Comparison of ENCODE assay signal across 22 mouse cellular contexts in the genomic region with DNA sequence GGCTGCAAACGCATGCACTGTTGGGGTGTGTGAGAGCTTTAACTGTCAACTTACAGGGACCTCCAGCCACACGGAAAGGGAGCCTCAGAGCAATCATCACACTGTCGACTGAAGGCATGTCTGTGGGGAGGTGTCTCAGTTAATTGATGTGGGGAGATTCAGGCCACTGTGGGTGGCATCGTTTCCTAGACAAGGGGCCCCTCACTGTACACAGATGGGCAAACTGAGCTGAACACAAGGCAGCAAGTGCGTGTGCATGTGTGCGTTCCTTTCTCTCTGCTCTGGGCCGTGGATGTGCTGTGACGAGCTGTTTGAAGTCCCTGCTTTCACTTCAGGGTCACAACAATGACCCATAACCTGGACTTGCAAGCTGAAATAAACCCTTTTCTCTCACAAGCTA. TPM values are rescaled to one million over a fixed set of nuclear protein-coding genes. Genes with fewer than 3 reads are reported as not detected.
DNase-seq lines count a peak whose midpoint lies in the region; ATAC-seq lines count a peak whose summit lies in the region.
"Had no signal": no experiment of that assay in that cellular context is flagged by ENCODE, and none has a peak within 500 bp of the region (broad histone marks: within the 10 kb centered on the region; RNA-seq: fewer than 3 reads in every experiment).

No protein-coding gene starts in this region.

- no peak for DNase-seq in hindbrain, embryonic 10.5 days (ENCODE audit: low spot score)
- DNase-seq in hindbrain, embryonic 11.5 days (ENCODE audit: low spot score) = no peak
- DNase-seq in thymus, postnatal 0 days (ENCODE audit: low spot score) = peak; percentile 55
- no peak for DNase-seq in thymus, adult 18-20 months
- peak; percentile 19 for DNase-seq in thymus, postnatal 25 days
- no peak for DNase-seq in spleen, postnatal 10 days (ENCODE audit: low spot score in 2 of 2)
- DNase-seq: adrenal gland, postnatal 25 days; cerebellum, adult 8-10 months; cerebellum, postnatal 25 days; heart, adult 2 months; heart, postnatal 14 days; kidney, adult 18-20 months; kidney, postnatal 25 days; lung, embryonic 14.5 days had no signal

- ATAC-seq in hindbrain, embryonic 11.5 days (ENCODE audit: low FRiP score) = no peak
- 0 out of 2 replicates have a peak, but pooled peaks have one; percentile 29 for ATAC-seq in forebrain, embryonic 15.5 days (replicated peaks)
- no peak for ATAC-seq in neural tube, embryonic 15.5 days (ENCODE audit: low FRiP score)
- ATAC-seq: CD4-positive, CD25-positive, alpha-beta regulatory T cell, adult 4 months; midbrain, embryonic 13.5 days had no signal

- no peak overlapping the region for H3K9ac ChIP-seq in hindbrain, embryonic 11.5 days (ENCODE audit: low read depth, low read length)
- no peak overlapping the region for H3K9ac ChIP-seq in forebrain, embryonic 15.5 days (replicated peaks)
- no peak overlapping the region for H3K9ac ChIP-seq in neural tube, embryonic 15.5 days (replicated peaks)
- H3K9ac ChIP-seq: hindbrain, embryonic 15.5 days; kidney, embryonic 15.5 days; limb, embryonic 12.5 days; liver, embryonic 15.5 days; lung, embryonic 14.5 days; midbrain, embryonic 13.5 days had no signal

- no peak overlapping the region for H3K4me2 ChIP-seq in hindbrain, embryonic 11.5 days (replicated peaks; ENCODE audit: low read depth, low read length)
- no peak overlapping the region for H3K4me2 ChIP-seq in forebrain, embryonic 15.5 days (replicated peaks)
- H3K4me2 ChIP-seq in neural tube, embryonic 15.5 days = no peak overlapping the region
- H3K4me2 ChIP-seq: hindbrain, embryonic 15.5 days; kidney, embryonic 15.5 days; limb, embryonic 12.5 days; liver, embryonic 15.5 days; lung, embryonic 14.5 days; midbrain, embryonic 13.5 days had no signal

- no peaks in the 10 kb centered on the region for H3K9me3 ChIP-seq in hindbrain, embryonic 10.5 days
- H3K9me3 ChIP-seq in hindbrain, embryonic 11.5 days (ENCODE audit: control insufficient read depth, low read length) = no peaks in the 10 kb centered on the region
- H3K9me3 ChIP-seq in forebrain, embryonic 15.5 days = no peaks in the 10 kb centered on the region
- H3K9me3 ChIP-seq in neural tube, embryonic 15.5 days (replicated peaks) = no peaks in the 10 kb centered on the region
- H3K9me3 ChIP-seq: hindbrain, embryonic 15.5 days; kidney, embryonic 15.5 days; limb, embryonic 12.5 days; liver, embryonic 15.5 days; midbrain, embryonic 13.5 days had no signal

- H3K27me3 ChIP-seq in hindbrain, embryonic 10.5 days (ENCODE audit: insufficient read depth, poor library complexity, severe bottlenecking) = peaks cover 42% of the 10 kb centered on the region
- no peaks in the 10 kb centered on the region for H3K27me3 ChIP-seq in hindbrain, embryonic 11.5 days (ENCODE audit: control insufficient read depth, insufficient read depth, low read length)
- H3K27me3 ChIP-seq in forebrain, embryonic 15.5 days = no peaks in the 10 kb centered on the region
- no peaks in the 10 kb centered on the region for H3K27me3 ChIP-seq in neural tube, embryonic 15.5 days (replicated peaks)
- H3K27me3 ChIP-seq: hindbrain, embryonic 15.5 days; kidney, embryonic 15.5 days had no signal

- peaks cover 32% of the 10 kb centered on the region for H3K4me1 ChIP-seq in hindbrain, embryonic 10.5 days (replicated peaks)
- H3K4me1 ChIP-seq in hindbrain, embryonic 11.5 days (replicated peaks; ENCODE audit: control insufficient read depth, insufficient read depth, low read length) = no peaks in the 10 kb centered on the region
- H3K4me1 ChIP-seq in forebrain, embryonic 15.5 days = peaks cover 21% of the 10 kb centered on the region
- peaks cover 23% of the 10 kb centered on the region for H3K4me1 ChIP-seq in neural tube, embryonic 15.5 days

- H3K36me3 ChIP-seq in hindbrain, embryonic 10.5 days = no peaks in the 10 kb centered on the region
- no peaks in the 10 kb centered on the region for H3K36me3 ChIP-seq in hindbrain, embryonic 11.5 days (ENCODE audit: control insufficient read depth, insufficient read depth, low read length)
- no peaks in the 10 kb centered on the region for H3K36me3 ChIP-seq in forebrain, embryonic 15.5 days
- no peaks in the 10 kb centered on the region for H3K36me3 ChIP-seq in neural tube, embryonic 15.5 days
- H3K36me3 ChIP-seq: hindbrain, embryonic 15.5 days; kidney, embryonic 15.5 days; limb, embryonic 12.5 days; liver, embryonic 15.5 days; midbrain, embryonic 13.5 days had no signal

- no peak overlapping the region for H3K4me3 ChIP-seq in hindbrain, embryonic 10.5 days
- no peak overlapping the region for H3K4me3 ChIP-seq in hindbrain, embryonic 11.5 days (ENCODE audit: low read depth, low read length)
- H3K4me3 ChIP-seq in forebrain, embryonic 15.5 days = no peak overlapping the region
- H3K4me3 ChIP-seq in neural tube, embryonic 15.5 days (replicated peaks) = no peak overlapping the region
- H3K4me3 ChIP-seq: heart, adult 2 months; hindbrain, embryonic 15.5 days; kidney, embryonic 15.5 days; limb, embryonic 12.5 days; liver, embryonic 15.5 days; midbrain, embryonic 13.5 days had no signal

- WGBS in hindbrain, embryonic 10.5 days = 49% methylated on average over 8 of the region's 8 CpGs
- WGBS in hindbrain, embryonic 11.5 days = 46% methylated on average over 8 of the region's 8 CpGs
- WGBS in forebrain, embryonic 15.5 days = 26% methylated on average over 8 of the region's 8 CpGs
- WGBS in neural tube, embryonic 15.5 days = 29% methylated on average over 8 of the region's 8 CpGs

- H3K27ac ChIP-seq in hindbrain, embryonic 10.5 days = 0 out of 2 replicates have a peak overlapping the region, but pooled peaks have one; percentile 12
- H3K27ac ChIP-seq in hindbrain, embryonic 11.5 days (ENCODE audit: low read depth, low read length) = no peak overlapping the region
- H3K27ac ChIP-seq in forebrain, embryonic 15.5 days (replicated peaks) = no peak overlapping the region
- H3K27ac ChIP-seq in neural tube, embryonic 15.5 days (replicated peaks) = no peak overlapping the region
- H3K27ac ChIP-seq: heart, adult 2 months; hindbrain, embryonic 15.5 days; kidney, embryonic 15.5 days; limb, embryonic 12.5 days; liver, embryonic 15.5 days; midbrain, embryonic 13.5 days had no signal

RNA-seq across cellular contexts. Expression of a gene that starts 29.4 kb away (rescaled TPM):
- 1.3 and 2.1 TPM in 2 replicates for polyA plus RNA-seq in hindbrain, embryonic 10.5 days (2016; fragmentation: Nextera tagmentation; extraction: Ambion mirVana)
- 2.5 and 3.4 TPM in 2 replicates for polyA plus RNA-seq in hindbrain, embryonic 11.5 days (2014; fragmentation: Nextera tagmentation; extraction: Ambion mirVana)
- polyA plus RNA-seq in thymus, postnatal 0 days (2015; fragmentation: Nextera tagmentation; extraction: Ambion mirVana) = 0.21 and 0.29 TPM in 2 replicates
- 7.1 and 7.9 TPM in 2 replicates for polyA plus RNA-seq in forebrain, embryonic 15.5 days (2015; fragmentation: Nextera tagmentation; extraction: Ambion mirVana)
- 10.2 and 11.5 TPM in 2 replicates for polyA plus RNA-seq in neural tube, embryonic 15.5 days (2015; fragmentation: Nextera tagmentation; extraction: Ambion mirVana)

RNA-seq across cellular contexts. Expression of a gene that starts 49.4 kb away (rescaled TPM):
- polyA plus RNA-seq in hindbrain, embryonic 10.5 days (2016; fragmentation: Nextera tagmentation; extraction: Ambion mirVana) = 8.9 and 9.0 TPM in 2 replicates
- polyA plus RNA-seq in hindbrain, embryonic 11.5 days (2014; fragmentation: Nextera tagmentation; extraction: Ambion mirVana) = 11.3 and 13.0 TPM in 2 replicates
- polyA plus RNA-seq in thymus, postnatal 0 days (2015; fragmentation: Nextera tagmentation; extraction: Ambion mirVana) = 9.8 and 17.5 TPM in 2 replicates
- polyA plus RNA-seq in forebrain, embryonic 15.5 days (2015; fragmentation: Nextera tagmentation; extraction: Ambion mirVana) = 12.6 and 14.2 TPM in 2 replicates
- polyA plus RNA-seq in neural tube, embryonic 15.5 days (2015; fragmentation: Nextera tagmentation; extraction: Ambion mirVana) = 7.3 and 9.6 TPM in 2 replicates

Comparison
In these comparisons a context has a peak if more than half of its experiments do, and no peak if none do; other contexts are left out.
1. DNase-seq: peak in thymus, postnatal 0 days (single experiment) and thymus, postnatal 25 days (single experiment); none in hindbrain, embryonic 10.5 days (single experiment), hindbrain, embryonic 11.5 days (single experiment), thymus, adult 18-20 months (0 of 2) and spleen, postnatal 10 days (0 of 2).